Comparison of ENCODE assay signal across 22 mouse cellular contexts in genomic region chr6:113986671-113987070, GRCm38 (mm10). TPM values are rescaled to one million over a fixed set of nuclear protein-coding genes. Genes with fewer than 3 reads are reported as not detected.
DNase-seq lines count a peak whose midpoint lies in the region; ATAC-seq lines count a peak whose summit lies in the region.
"Had no signal": no experiment of that assay in that cellular context is flagged by ENCODE, and none has a peak within 500 bp of the region (broad histone marks: within the 10 kb centered on the region; RNA-seq: fewer than 3 reads in every experiment).

No protein-coding gene starts in this region.

- no peak overlapping the region for H3K4me2 ChIP-seq in forebrain, embryonic 13.5 days
- no peak overlapping the region for H3K4me2 ChIP-seq in forebrain, embryonic 12.5 days
- H3K4me2 ChIP-seq: embryonic facial prominence, embryonic 13.5 days had no signal

- H3K27ac ChIP-seq in forebrain, embryonic 13.5 days: no peak overlapping the region
- no peak overlapping the region for H3K27ac ChIP-seq in forebrain, embryonic 12.5 days
- H3K27ac ChIP-seq: embryonic facial prominence, embryonic 13.5 days; gastrocnemius, adult 2 months; limb, embryonic 10.5 days; macrophage had no signal

- intact Hi-C loops in left cerebral cortex, postnatal 4 days (cut with DNase I): no loop called here
- intact Hi-C loops in heart, postnatal 14 days (cut with DNase I): no loop called here

- 49% methylated on average over 4 of the region's 4 CpGs for WGBS in forebrain, embryonic 13.5 days
- WGBS in forebrain, embryonic 12.5 days: 71% methylated on average over 4 of the region's 4 CpGs

- no peaks in the 10 kb centered on the region for H3K9me3 ChIP-seq in forebrain, embryonic 13.5 days (replicated peaks)
- H3K9me3 ChIP-seq in forebrain, embryonic 12.5 days: no peaks in the 10 kb centered on the region
- H3K9me3 ChIP-seq: embryonic facial prominence, embryonic 13.5 days; limb, embryonic 10.5 days had no signal

- H3K36me3 ChIP-seq in forebrain, embryonic 13.5 days (ENCODE audit: poor library complexity, severe bottlenecking): no peaks in the 10 kb centered on the region
- H3K36me3 ChIP-seq in forebrain, embryonic 12.5 days (replicated peaks): no peaks in the 10 kb centered on the region
- H3K36me3 ChIP-seq: embryonic facial prominence, embryonic 13.5 days; limb, embryonic 10.5 days had no signal

- H3K4me3 ChIP-seq in forebrain, embryonic 13.5 days: no peak overlapping the region
- H3K4me3 ChIP-seq in forebrain, embryonic 12.5 days (replicated peaks): no peak overlapping the region
- H3K4me3 ChIP-seq: embryonic facial prominence, embryonic 13.5 days; erythroblast, embryonic 14.5 days; gastrocnemius, adult 2 months; limb, embryonic 10.5 days had no signal

- peaks cover 17% of the 10 kb centered on the region for H3K4me1 ChIP-seq in forebrain, embryonic 13.5 days
- H3K4me1 ChIP-seq in forebrain, embryonic 12.5 days: peaks cover 14% of the 10 kb centered on the region; the same call in 1 of the 2 replicates
- H3K4me1 ChIP-seq: embryonic facial prominence, embryonic 13.5 days had no signal

- ATAC-seq in forebrain, embryonic 13.5 days: peak; percentile 48; the same call in 1 of the 2 replicates
- ATAC-seq in forebrain, embryonic 12.5 days (ENCODE audit: low FRiP score): no peak
- ATAC-seq: activated CD4-positive, CD25-positive, alpha-beta regulatory T cell, adult 4 months; inflammation-experienced regulatory T-cells, adult 6 months had no signal

- DNase-seq in left cerebral cortex, postnatal 4 days: peak; percentile 75
- DNase-seq in left cerebral cortex, adult 11 months (ENCODE audit: low spot score): no peak
- DNase-seq in right cerebral cortex, postnatal 4 days: peak; percentile 55
- no peak for DNase-seq in right cerebral cortex, postnatal 36 days (ENCODE audit: low spot score in 2 of 2)
- no peak for DNase-seq in heart, postnatal 14 days
- DNase-seq: adrenal gland, adult 8-10 months; cerebellum, adult 9-10 months; embryo, embryonic 11 days; gastrocnemius, adult 2 months; heart, postnatal 36 days; kidney, adult 18-20 months; kidney, postnatal 4 days; liver; spleen, adult 18-20 months had no signal

- H3K9ac ChIP-seq in forebrain, embryonic 13.5 days: no peak overlapping the region
- no peak overlapping the region for H3K9ac ChIP-seq in forebrain, embryonic 12.5 days
- H3K9ac ChIP-seq: embryonic facial prominence, embryonic 13.5 days had no signal

- H3K27me3 ChIP-seq in forebrain, embryonic 13.5 days: no peaks in the 10 kb centered on the region
- H3K27me3 ChIP-seq in forebrain, embryonic 12.5 days: no peaks in the 10 kb centered on the region
- H3K27me3 ChIP-seq: embryonic facial prominence, embryonic 13.5 days had no signal

RNA-seq across cellular contexts. Expression of gene Atp2b2, which starts 55.7 kb away (rescaled TPM):
- polyA plus RNA-seq in forebrain, embryonic 13.5 days (2015; fragmentation: Nextera tagmentation; extraction: Ambion mirVana): 15.1 and 15.5 TPM in 2 replicates
- 8.0 and 8.5 TPM in 2 replicates for polyA plus RNA-seq in forebrain, embryonic 12.5 days (2016; fragmentation: Nextera tagmentation; extraction: Ambion mirVana)
- total RNA-seq in left cerebral cortex, postnatal 4 days (2021): 100 to 1,000 TPM; 204 to 209 TPM
- under 1 TPM; 0.49 to 0.69 TPM for total RNA-seq in heart, postnatal 14 days (2021)
- polyA plus RNA-seq: erythroblast, embryonic 14.5 days; macrophage had no signal

Comparison
In these comparisons a context has a peak if more than half of its experiments do, and no peak if none do; other contexts are left out.
1. DNase-seq: peak in left cerebral cortex, postnatal 4 days (single experiment) and right cerebral cortex, postnatal 4 days (single experiment); none in left cerebral cortex, adult 11 months (single experiment), right cerebral cortex, postnatal 36 days (0 of 2) and heart, postnatal 14 days (0 of 2).
2. RNA of gene Atp2b2, which starts 55.7 kb away (total RNA-seq): 204 to 209 TPM in left cerebral cortex, postnatal 4 days; 0.49 to 0.69 TPM in heart, postnatal 14 days; every median in the first group is over 100 times any median in the second.